Mouse (Mus musculus): ENCODE measurements at regions not wholly inside any gene's neighbourhood (a gene's known extent, or its start where the extent isn't known, plus 50 kb on each side); places are given as distances from the start of the nearest gene placed in this dataset.

GRCm38 (mm10) chr17:54726693-54727092 is 427.9 kb upstream of the Slc5a7 start:
- TF ChIP-seq ZNF384 (IDR thresholded peaks at IDR 0.05; ENCODE audit: low read depth, low read length) (no peak), HCFC1 (IDR thresholded peaks at IDR 0.05; ENCODE audit: borderline replicate concordance, insufficient read depth, low read length) (no peak), CHD2 (IDR thresholded peaks at IDR 0.05; ENCODE audit: low read depth, low read length) (no peak), MAFK (IDR thresholded peaks at IDR 0.05; ENCODE audit: insufficient read depth, low read depth, low read length) (peak; percentile 67), ZC3H11A (IDR thresholded peaks at IDR 0.05; ENCODE audit: borderline replicate concordance, low read depth, low read length) (no peak)
